Mouse (Mus musculus) Muller cell, postnatal 12 days (primary cell): ENCODE results near the gene Bcam.

Source experiments
- DNase-seq: peaks from one replicate; pipeline ENCODE4 v3.0.0-alpha.2; 2015; ENCODE audit errors: inconsistent ontology term

Gene Bcam

DNA sequence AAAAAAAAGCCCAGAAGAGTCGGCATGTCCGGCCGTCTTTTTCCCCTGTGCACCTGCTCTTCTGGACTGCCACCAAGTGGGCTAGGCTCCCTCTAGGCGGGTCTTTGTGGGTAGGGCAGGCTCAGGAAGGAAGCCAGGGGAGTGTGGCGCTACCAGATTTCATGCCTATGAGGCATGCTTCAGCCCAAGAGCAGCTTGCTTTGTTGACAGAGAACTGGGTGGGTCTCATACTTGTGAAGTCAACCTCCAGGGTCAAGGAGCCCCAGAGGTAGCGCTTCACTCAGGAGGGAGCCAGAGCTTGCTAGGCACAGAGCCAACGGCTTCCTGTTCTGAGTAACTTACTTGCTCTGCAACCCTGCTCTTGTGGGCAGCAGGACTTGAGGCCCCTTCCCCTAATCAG, 17.2 kb downstream of the Bcam start:
- no peak for DNase-seq

DNA sequence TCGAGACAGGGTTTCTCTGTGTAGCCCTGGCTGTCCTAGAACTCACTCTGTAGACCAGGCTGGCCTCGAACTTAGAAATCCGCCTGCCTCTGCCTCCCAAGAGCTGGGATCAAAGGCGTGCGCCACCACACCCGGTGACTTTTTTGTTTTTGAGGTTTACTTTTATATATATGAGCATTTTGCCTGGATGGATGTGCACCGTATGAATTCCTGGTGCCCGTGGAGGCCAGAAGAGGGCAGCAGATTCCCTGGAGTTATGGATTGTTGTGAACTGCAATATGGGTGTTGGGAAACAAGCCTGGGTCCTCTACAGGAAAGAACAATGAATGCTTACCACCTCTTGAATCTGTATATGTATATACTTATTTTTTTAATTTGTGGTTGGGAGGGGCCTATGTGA, 18.2 kb downstream of the Bcam start:
- DNase-seq, result no peak

GRCm38 (mm10) chr7:19751070-19751383, 19.8 kb downstream of the Bcam start:
- DNase-seq, result no peak

GRCm38 (mm10) chr7:19750217-19751069, 20.4 kb downstream of the Bcam start, which contains the start of gene Nectin2:
Gene Nectin2 (minus strand): TSS chr7:19750483.
- DNase-seq, result peak; percentile 95

- DNase-seq, result peak; percentile 100
These were observed 21.2 kb downstream of the Bcam start for GRCm38 (mm10) chr7:19749389-19750216.

DNA sequence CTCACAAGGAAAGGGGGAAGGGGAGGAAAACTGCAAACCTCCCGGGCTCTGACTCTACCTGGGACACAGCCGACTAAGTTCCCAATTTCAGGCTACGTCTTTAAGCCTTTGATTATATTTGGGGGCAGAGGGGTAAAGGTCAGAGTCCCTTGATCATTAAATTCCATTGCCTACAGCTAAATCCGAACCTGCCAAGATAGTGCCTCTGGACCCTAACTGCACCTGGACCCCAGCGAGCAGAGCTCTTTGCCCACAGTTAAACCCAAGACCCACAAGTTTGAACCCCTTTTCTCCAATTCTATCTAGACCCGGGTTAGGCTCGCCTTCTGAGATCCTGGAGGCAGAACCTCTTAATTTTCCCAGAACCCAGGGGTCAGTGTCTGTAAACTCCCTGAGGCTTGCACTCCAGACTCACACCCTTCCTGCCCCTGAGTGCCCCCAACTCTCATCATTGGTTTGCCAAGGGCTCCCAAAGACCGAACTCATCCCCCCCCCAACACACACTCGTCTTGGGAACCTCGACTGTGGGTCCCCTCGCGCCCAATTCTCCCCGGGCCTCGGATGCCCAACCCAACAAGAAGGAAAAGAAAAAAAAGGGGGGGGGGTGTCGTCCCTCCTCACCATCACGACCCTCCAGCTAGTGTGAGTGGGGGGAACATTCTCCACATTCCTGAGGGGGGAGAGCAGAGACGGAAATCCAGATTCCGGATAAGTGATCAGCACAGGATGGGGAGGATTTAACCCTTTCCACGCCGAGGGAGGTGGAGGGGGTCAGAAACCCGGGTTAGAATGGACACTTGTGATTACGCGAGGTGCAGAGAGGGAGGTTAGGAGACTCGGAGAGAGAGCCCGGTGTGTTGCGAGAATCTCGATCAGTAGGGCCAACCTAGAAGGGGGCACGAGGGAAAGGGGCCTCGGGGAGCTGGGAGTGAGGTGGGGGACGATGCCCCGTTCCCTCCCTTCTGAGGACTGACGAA, 22.3 kb downstream of the Bcam start:
- peak; percentile 61 for DNase-seq

GRCm38 (mm10) chr7:19747420-19748218, 23.2 kb downstream of the Bcam start:
- DNase-seq, result peak; percentile 42

- peak; percentile 37 for DNase-seq
These were observed 24.2 kb downstream of the Bcam start for GRCm38 (mm10) chr7:19746426-19747201.

DNA sequence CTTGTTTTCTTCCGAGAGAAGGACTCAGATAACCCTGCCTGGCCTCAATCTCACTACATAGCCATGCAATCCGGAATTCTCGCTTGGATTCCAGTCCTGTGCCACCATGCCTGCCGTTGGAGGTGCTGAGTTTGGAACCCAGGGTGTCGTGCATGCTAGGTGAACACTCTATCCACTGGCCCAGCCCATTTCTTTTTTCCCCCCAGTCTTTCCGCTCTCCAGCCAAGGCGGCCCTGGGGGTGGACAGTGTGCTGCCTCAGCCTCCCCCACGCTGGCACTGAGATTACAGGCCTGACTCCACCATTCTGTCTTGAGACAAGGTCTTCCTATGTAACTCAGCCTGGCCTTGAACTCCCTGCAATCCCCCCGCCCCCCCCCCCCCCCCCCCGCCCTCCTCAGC, 24.8 kb downstream of the Bcam start:
- no peak for DNase-seq

- DNase-seq, result no peak
These were observed 26.0 kb downstream of the Bcam start for GRCm38 (mm10) chr7:19744590-19745385.

DNA sequence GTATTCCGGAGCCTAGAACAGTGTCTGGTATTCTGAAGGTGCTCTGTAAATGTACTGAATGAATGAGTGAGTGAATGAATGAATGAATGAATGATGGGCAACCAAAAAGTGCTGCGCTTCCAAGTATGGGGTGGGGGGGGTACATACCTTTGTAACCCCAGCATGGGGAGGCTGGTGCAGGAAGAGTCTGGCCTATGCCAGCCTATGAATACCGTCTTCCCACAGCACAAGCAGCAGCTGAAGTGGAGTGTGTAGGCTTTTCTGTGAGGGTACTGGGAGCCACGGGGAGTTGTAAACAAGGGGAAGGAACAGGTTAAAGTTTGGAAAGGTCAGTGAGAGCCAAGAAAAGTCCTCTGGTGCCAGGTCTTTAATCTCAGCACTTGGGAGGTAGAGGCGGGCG, 27.0 kb downstream of the Bcam start:
- DNase-seq, result no peak

GRCm38 (mm10) chr7:19742468-19742867, 28.3 kb downstream of the Bcam start:
- DNase-seq, result no peak

GRCm38 (mm10) chr7:19741329-19742031, 29.3 kb downstream of the Bcam start:
- DNase-seq, result no peak

DNA sequence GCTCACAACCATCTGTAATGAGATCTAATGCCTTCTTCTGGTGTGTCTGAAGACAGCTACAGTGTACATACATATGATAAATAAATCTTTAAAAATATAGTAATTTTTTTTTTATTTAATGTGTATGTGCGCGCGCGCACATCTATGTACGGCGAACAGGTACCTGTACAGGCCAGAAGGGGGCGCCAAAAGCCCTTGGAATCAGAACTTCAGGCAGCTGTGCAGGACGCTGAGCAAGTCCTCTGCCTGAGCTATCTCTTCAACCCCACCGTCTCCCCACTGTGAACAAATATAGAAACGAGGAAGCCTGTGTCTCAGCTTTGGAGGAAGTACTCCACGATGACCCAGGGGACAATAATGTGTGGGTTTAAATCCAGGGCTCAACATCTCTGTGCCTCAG, 30.5 kb downstream of the Bcam start:
- no peak for DNase-seq

GRCm38 (mm10) chr7:19738771-19739170, 32.0 kb downstream of the Bcam start:
- DNase-seq, result no peak

- no peak for DNase-seq
These were observed 34.3 kb downstream of the Bcam start for GRCm38 (mm10) chr7:19736389-19737057.

DNA sequence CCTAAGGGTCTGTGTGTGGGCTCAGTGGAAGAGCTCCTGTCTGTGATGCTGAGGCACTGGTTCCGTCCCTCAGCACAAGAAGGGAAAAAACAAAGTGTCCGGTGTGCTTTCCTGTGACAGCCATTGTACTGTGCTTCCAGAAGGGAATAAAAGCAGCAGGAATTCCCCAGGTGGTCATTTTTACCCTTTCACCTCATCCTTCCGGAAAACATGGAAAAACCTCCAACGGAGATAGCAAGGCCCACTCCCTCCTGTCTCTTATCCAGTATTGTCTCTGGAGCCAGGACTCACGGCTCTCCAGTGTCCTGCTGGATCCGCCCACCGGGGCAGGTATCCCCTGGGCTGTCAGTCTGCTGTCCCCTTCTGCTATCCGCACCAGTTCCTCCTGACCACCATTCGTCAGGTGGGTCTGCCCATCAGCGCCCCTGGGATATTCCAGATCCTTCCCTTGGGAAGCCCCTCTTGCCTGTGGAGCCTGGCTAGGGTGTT, 36.6 kb downstream of the Bcam start:
- no peak for DNase-seq

- DNase-seq, result no peak
These were observed 44.3 kb downstream of the Bcam start for GRCm38 (mm10) chr7:19726541-19726940.
